Mouse (Mus musculus) heart, embryonic 11.5 days (tissue): ENCODE results near the gene Clec4g. TPM values are rescaled to one million over a fixed set of nuclear protein-coding genes. Genes with fewer than 3 reads are reported as not detected.

Experiments
- polyA plus RNA-seq: library from polyadenylated mRNA; unstranded; fragments of >200 nt; fragmentation: Nextera tagmentation; extraction: Ambion mirVana; gene quantifications from 2 replicates; pipeline ENCODE4 v1.2.1, GENCODE M21; 2014

Gene Clec4g
- polyA plus RNA-seq, 1 experiment from 2014 or later: 4.1 TPM

Other genes starting within 250 kb of the Clec4g start
- not detected in 2 replicates for gene Tex45, start 249.8 kb downstream of the Clec4g start, polyA plus RNA-seq
- gene Zfp358, start 227.5 kb downstream of the Clec4g start, polyA plus RNA-seq: 11.5 and 19.7 TPM in 2 replicates
- gene Mcoln1, start 220.2 kb downstream of the Clec4g start, polyA plus RNA-seq: 31.3 and 48.1 TPM in 2 replicates
- gene Pnpla6, start 205.3 kb downstream of the Clec4g start, polyA plus RNA-seq: 14.0 and 15.9 TPM in 2 replicates
- gene C330021F23Rik, start 152.7 kb downstream of the Clec4g start, polyA plus RNA-seq: 3.9 and 5.1 TPM in 2 replicates
- 1.6 TPM in 2 replicates for gene Camsap3, start 133.4 kb downstream of the Clec4g start, polyA plus RNA-seq
- gene Xab2, start 99.3 kb downstream of the Clec4g start, polyA plus RNA-seq: 32.6 and 34.7 TPM in 2 replicates
- 109 and 114 TPM in 2 replicates for gene Pet100, start 99.1 kb downstream of the Clec4g start, polyA plus RNA-seq
- gene Pcp2, start 95.1 kb downstream of the Clec4g start, polyA plus RNA-seq: 0.11 TPM in 1 of 2 replicates, not detected in the other
- 57.7 and 60.2 TPM in 2 replicates for gene Stxbp2, start 89.7 kb downstream of the Clec4g start, polyA plus RNA-seq
- gene Retn, start 64.9 kb downstream of the Clec4g start, polyA plus RNA-seq: not detected in 2 replicates
- gene Mcemp1, start 54.9 kb downstream of the Clec4g start, polyA plus RNA-seq: not detected in 2 replicates
- 9.4 and 12.2 TPM in 2 replicates for gene Fcor, start 48.3 kb downstream of the Clec4g start, polyA plus RNA-seq
- gene Trappc5, start 44.4 kb downstream of the Clec4g start, polyA plus RNA-seq: 26.3 and 33.2 TPM in 2 replicates
- 0.13 and 0.14 TPM in 2 replicates for gene Fcer2a, start 26.5 kb downstream of the Clec4g start, polyA plus RNA-seq
- not detected in 2 replicates for gene Cd209a, start 28.3 kb upstream of the Clec4g start, polyA plus RNA-seq
- not detected in 2 replicates for gene Cd209e, start 133.7 kb upstream of the Clec4g start, polyA plus RNA-seq
- gene Cd209d, start 157.9 kb upstream of the Clec4g start, polyA plus RNA-seq: not detected in 2 replicates
- gene Cd209b, start 206.2 kb upstream of the Clec4g start, polyA plus RNA-seq: not detected in 2 replicates
- 0.23 and 0.62 TPM in 2 replicates for gene Cd209c, start 234.1 kb upstream of the Clec4g start, polyA plus RNA-seq